Mouse (Mus musculus) layer of hippocampus, postnatal 25 days (tissue): ENCODE data around the gene Cpox. TPM values are rescaled to one million over a fixed set of nuclear protein-coding genes. Genes with fewer than 3 reads are reported as not detected.
A peak's percentile ranks its signal among the peaks of the same experiment; 100 is the strongest.
"Not testable (repeated sequence)": the region's sequence is repeated elsewhere in the genome, so short reads cannot be mapped to it uniquely, and the experiment has no call there.

Experiments
- DNase-seq, 2 experiments: peaks; one replicate each; pipeline ENCODE4 v3.0.0; 2022; ENCODE audit warnings: mixed read lengths in 2 of 2, low spot score in 1 of 2; ENCODE audit errors: extremely low spot score in 1 of 2
- total RNA-seq, 2 experiments: library from RNA; stranded (reverse); gene quantifications; 2 replicates each; pipeline ENCODE4 v1.2.3; 2021

The Cpox gene
- total RNA-seq: 10 to 100 TPM; 52.1 to 53.7 TPM

DNA sequence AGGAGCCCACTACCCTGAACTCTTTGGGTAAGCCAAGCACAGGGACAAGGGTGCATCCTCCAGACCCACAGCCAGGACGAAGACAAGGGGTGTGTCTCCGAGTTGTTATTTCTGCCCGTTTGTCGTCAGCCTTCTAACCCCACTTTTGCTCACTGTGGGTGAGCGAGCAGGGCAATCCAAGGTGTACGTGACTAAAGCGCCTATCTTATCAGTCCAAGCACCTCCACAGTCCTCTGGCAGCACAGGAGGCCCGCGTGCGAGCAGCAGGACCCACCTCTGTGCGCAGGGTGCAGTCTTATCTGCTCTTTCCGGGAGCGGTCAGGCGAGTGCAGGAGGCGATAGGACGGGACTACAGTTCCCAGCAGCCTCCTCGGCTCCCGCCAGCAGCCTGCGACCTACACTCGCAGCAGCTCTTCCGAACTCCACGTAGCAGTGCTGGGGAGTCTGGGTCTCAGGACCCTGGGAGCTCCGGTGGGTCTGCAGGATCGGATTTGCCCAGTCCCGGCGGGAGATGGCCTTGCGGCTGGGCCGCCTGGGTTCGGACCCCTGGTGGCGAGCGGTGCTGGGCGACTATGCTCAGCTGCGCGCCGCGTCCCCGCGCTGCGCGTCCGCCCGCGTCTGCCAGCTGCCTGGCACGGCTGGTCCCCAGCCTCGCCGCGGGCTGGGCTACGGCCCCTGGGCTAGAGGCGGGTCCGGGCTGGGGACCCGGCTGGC lies at the start of gene Cpox:
TSS of gene Cpox (plus strand) at position 376 of the 714 bp plus-strand sequence.
- peak; percentile 73 to 83 for DNase-seq

DNA sequence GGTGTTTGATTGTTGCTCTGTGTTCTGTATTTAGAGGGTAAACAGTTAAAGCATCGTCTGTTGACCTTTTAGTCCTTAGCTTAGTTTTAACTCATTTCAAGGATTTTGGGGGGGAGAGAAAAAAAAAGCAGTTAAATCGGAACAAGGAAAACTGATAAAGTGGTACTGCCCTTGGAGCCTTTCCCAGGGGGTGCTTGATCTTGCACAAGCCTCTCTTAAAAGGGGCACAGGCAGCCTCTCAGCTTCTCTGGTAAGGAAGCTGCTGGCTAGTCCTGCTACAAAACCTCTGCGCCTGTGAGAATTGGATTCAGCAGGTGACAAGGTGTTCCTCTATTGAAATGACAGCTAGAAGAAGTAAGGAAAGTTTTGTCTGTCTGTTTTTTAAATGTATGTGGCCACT lies 47.7 kb upstream of the Cpox start:
- no peak for DNase-seq

DNA sequence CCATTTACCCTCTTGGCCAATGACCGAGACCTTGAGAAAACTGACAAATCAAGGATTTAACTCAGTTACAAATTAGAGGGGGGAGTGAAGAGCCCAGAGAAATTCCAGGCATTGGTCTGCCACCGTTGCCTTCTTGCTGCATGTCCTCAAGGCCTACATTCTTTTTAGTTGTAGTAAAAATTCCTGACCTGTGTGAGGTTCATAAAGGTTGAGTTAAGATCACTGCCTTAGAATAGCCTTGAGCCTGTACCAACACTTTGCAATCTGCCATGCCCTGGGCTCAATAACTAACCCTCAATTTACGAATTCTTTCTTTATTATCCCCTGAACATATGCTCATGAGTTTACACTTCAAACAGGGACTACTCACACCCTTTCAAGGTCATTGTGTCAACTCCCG lies 47.0 kb upstream of the Cpox start:
- DNase-seq: no peak

DNA sequence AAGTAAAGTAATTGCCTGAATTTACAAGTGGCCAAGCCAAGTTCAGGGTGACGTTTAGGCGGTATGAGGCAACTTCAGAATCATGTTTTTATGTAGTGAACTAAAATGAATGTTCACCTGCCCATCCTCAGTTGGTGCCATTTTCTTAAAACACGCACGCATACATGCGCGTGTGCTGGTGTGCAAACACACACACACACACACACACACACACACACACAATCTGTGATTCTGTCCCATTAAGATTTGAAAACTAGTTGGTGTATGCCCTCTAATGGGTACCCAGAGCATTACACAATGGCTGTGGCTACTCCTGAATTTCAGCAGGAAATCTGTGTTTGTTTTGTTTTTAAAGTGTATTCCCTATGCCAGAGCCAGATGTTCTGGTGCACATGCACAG lies 46.1 kb upstream of the Cpox start:
- DNase-seq: peak; percentile 37 to 42

DNA sequence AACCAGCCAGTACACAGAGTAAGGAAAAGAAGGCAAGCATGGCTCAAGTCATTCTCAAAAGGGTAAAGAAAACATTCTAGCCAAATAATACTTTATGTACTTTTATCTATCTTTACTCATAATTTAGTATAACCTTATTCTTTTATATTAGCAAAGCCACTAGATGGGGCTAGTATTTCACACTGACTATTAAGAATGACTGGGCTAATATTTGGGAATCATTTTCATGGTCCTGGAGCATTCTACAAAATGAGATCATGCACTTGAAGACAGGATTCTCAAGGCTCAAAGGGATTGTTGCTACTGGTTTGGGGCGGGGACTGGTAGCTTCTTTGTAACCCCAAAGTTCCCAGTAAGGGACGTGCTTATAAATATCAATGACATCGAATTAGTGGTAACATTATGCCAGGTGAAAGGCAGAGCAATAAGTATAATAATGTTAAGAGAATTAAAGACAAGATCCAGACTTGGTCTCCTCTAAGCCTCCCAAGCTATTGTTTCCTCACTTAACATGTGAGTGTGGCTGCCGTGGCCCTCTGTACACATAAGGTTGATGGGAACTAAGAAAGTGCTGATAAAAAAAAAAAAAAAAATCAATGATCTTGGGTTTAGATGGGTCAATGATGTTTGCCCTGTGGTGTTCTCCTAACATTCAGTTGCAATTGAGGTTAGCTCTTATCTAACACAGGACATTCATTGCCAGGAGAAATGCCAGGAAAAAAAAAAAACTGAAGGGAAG lies 42.3 kb upstream of the Cpox start:
- no peak for DNase-seq

DNA sequence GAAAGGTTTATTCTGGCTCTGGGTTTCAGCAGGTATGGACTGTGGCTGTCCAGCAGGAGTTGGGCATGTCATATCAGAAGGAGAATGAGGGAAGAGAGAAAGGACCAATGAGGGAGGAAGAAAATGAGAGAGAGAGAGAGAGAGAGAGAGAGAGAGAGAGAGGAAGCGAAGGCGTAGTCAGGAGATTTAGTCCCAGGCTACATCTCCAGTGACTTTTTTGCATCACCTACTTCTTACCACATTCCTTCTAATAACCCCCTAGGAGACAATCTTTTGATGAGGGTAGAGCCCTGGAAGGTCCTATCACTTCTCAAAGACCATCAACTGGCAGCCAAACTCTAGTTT lies 41.8 kb upstream of the Cpox start:
- no peak for DNase-seq

DNA sequence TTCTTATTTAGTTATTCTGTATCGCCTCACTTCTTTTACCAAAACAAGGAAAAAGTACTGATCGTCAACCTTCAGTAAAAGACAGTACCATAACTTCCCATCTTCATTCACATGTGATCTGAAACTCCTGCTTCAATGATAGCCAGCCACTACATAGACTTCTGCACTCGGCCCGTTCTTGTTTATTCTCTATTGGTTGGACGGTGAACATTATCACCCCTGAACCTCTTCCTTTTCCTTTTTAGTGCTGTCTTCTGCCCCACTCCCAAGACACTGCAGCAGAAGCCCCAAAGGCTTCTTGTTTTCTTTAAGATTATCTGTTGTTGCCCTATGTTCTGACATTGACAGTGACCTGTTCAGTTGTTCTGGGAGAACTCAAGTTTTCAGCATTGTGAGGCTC lies 41.1 kb upstream of the Cpox start:
- DNase-seq: no peak

DNA sequence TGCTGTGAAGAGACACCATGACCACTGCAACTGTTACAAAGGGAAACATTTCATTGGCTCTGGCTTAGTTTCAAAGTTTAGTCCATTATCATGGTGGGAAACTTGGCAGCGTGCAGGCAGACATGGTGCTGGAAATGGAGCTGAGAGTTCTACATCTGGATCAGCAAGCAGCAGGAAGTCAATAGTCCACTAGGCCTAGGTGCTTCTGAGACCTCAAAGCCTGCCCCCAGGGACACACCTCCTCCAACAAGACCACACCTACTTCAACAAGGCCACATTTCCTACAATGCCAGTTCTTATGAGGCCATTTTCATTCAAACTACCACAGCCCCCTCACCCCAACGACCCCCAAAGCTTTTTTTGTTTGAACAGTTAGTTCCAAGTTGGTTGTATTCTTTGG lies 40.4 kb upstream of the Cpox start:
- no peak for DNase-seq

DNA sequence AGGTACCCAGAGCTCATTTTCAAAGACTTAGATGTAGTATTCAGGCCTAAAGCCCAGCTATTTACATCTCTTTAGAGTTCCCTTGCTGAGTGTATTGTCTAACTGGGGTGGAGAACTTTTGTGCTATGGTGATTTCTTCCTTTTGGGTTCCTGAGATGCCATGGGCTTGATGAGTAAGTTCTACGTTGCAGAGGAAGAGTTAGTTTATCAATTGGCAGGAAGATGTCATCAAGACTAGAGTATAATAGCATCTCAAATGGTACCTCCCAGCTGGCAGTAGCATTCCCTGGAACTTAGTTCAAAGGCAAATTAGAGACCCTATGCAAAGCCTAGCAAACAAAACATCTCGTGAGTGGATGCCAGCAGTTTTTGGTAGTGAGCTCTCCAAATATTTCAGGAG lies 34.2 kb upstream of the Cpox start:
- no peak for DNase-seq

DNA sequence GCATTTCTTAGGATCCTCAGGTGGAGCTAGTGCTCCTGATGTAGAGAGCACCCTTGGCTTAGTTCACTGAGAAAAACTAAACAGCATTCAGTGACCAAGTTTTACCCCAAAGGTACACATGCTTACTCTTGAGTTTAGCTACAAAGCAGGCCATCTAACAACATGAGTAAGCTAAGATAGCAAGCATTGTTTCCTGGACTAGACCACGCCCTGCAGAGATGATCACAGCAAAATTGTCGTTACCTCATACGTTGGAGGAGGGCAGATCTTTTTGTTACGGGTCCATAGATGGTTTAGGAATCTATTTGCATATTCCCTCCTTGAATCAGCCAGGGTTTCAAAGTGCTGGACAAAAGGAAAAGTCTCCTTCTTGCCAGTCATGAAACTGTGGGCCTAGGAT lies 32.6 kb upstream of the Cpox start:
- no peak for DNase-seq

DNA sequence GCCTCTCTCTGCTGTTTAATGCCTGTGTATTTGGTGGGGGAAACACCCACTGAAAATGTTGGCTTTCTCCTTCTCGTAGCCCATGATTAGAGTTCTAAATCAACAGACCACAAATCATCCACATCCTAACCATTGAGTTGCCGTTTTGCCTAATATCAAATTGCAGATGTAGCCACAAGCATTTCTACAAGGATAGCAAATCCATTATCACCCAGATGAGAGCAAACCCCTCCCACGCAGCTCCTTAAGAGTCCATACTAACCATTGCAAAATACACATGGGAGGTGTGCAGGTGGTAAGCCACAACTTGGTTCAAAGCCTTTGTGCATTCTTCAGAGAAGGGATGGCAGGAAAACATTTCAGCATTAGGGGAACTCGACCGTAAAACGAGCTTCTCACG lies 32.1 kb upstream of the Cpox start:
- no peak for DNase-seq

DNA sequence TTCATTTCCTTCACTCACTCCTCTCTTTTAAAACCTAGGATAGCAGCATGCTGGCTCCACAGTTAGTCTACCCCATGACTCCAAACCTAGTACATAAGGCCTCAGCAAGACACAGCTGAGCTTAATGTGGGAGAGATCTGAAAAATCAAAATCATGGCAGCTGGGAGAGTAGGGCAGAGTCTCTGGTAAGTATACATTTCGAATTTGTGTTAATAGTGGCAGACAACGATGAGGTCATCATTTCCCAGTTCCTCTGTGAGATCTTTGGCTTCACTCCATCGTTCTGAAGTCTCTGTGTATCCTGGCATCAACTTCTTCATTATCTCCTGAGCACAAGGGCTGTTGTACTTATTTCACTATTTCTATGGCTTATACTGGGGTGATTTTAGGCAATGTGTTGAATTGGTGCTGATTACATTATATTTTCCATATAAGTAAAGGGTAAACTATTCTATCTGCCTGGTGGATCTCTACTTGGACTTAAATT lies 31.4 kb upstream of the Cpox start, which contains the start of gene E330017A01Rik:
TSS of gene E330017A01Rik (minus strand) at position 51 of the 487 bp plus-strand sequence.
- DNase-seq: no peak

DNA sequence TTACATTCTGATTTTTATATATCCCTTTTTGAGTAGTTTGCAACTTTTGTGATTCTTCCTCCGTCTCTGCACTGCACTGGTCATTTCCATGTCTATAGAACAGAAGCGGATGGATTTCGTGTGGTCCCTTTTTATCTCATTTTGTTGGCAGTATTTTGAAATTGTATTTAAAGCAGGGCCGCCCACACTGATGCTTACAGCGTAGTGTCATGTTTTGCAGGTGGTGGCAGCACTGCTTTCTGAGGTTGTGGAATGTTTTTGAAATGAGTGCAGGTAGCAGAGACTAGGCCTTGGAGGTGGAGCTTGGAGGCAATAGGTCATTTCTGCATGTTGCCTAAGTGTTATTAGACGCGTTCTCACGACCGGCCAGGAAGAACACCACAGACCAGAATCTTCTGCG lies 20.1 kb upstream of the Cpox start:
- no peak for DNase-seq

DNA sequence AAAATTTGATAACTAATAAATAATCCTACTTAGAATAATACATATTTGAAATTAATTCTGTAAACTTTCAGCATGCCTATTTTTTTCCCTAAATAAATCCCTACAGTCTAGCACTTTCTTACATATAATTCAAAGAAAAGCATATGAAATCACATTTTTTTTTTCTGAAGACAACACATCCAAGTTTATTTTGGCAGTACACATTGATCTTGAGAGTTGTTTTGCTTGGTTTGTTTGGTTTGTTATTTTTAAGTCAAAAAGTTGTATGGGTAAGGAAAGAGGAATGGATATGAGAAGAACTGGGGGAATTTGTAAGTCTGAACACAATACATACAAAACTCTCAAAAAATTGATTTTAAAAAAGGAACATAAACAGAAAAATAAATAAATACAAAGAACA lies 14.3 kb upstream of the Cpox start:
- no peak for DNase-seq

DNA sequence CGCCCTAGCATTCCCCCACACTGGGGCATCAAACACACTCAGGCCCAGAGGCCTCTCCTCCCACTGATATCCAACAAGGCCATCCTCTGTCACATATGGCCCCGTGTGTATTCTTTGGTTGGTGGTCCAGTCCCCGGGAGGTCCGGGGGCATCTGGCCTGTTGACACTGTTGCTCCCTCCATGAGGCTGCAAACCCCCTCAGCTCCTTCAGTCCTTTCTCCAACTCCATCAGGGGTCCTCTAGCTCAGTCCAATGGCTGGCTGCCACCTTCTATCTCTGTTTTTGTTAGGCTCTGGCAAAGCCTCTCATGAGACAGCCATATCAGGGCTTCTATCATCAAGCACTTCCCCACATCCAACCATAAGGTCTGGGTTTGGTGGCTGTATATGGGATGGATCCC lies 13.6 kb upstream of the Cpox start:
- no peak for DNase-seq

DNA sequence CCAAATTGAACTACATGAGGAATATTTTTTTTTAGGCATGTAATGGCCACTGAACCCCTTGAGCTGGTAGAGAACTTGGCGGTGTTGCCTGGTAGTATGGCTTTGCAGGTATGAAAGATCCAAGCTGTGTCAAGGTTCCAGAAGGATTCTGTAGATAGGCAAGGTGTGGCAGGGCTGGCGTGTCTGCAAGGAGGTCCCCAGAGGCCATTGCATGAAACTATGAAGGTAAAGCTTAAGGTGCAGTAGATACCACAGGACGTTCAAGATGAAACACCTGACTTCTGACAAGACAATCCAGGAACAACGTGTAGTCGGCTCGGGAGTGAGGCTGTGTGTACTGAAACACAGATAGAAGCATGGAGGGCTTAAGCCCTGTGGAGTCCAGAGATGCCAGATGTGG lies 11.4 kb upstream of the Cpox start:
- no peak for DNase-seq

DNA sequence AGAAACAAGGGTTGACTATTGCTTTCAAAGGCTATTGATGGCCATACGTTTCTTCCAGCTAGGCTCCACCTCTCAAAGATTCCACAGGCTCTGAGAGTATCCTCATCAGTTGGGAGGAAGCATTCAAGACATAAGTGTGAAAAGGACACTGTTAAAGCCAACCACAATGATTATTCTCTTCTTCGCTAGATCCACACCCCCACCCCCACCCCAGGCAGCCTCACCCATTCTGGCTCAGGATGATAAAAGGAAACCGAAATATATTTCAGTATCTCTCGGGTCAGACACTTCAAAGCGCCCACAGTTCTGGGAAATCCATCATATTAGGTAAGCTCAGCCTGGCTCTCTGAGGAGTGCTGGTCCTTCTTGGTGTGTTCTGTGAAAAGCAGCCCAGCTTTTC lies 8.3 kb upstream of the Cpox start:
- DNase-seq: no peak

DNA sequence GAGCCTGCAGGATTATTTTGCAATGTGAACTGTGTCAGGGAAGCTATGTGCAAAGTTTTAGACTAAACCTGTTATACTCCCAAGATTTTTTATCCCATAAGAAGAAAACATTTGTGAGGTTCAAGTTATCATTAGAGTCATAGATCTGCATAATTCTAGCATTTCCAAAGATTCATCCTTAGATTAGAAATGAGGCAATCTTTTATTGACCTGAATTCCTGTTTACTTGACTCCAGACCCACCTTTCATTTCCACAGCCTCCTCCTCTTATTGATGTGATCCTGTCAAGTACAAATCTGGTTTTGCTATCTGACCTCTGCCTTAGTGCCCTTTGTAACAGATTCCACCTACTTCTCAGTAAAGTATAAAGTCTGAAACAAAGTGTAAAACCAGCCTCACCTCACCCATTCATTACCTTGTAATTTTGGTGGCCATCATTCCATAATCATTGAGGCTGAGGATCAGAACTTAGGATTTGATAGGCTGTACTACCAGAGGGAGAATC lies 7.8 kb upstream of the Cpox start:
- DNase-seq: no peak

DNA sequence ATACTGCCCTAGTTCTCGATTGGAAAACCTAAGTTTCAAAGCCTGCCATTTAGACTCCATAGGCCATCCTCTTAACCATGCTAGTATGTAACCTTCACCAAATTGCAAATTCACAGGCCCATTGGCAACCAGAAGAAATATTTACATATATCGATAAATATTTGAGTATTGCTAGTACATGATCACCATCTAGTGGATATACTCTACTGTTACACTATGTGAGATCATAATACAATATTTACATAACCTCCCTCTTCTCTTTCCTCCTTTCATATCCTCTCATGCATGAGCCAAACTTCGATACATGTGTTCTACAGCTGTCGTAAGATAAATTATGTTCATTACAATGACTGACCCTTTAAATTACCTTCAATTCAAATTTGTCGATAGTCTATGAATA lies 7.1 kb upstream of the Cpox start:
- DNase-seq: no peak

DNA sequence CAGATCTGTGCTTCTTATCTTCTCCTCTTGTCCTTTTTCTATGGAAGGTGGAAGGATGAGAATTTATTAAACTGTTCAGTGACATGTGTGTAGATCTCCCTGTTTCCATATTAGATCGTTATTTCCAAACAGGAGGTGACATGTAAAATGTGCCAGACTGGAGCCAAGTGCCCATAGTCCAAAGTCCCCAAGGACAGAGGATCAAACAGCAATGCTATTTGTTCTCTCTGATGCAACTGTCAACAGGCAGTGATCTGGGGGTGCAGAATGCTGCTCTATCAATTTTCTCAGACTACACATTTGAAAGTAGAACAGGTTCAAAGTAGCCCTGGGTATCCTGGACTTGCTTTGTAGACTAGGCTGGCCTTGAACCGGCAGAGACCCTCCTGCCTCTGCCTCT lies 6.3 kb upstream of the Cpox start:
- DNase-seq: no peak

DNA sequence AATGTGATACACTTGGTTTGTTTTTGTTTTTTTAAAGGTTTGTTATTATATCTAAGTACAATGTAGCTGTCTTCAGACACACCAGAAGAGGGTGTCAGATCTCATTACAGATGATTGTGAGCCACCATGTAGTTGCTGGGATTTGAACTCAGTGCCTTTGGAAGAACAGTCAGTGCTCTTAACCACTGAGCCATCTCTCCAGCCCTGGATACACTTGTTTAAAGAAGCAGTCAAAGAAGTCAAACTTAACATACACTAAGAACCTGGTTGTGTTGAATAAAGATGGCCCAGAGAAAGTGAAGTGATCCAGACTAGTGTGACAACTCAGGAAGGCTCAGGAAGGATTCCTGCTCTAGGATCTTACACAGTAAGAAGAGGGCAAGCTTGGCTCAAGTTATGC lies 5.0 kb upstream of the Cpox start:
- DNase-seq: not testable (repeated sequence)

DNA sequence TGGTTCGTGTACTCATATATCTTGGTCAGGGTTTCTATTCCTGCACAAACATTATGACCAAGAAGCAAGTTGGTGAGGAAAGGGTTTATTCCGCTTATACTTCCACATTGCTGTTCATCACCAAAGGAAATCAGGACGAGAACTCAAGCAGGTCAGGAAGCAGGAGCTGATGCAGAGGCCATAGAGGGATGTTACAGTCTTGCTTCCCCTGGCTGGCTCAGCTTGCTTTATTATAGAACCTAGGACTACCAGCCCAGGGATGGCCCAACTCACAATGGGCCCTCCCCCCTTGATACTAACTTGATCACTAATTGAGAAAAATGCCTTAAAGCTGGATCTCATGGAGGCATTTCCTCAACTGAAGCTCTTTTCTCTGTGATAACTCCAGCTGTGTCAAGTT lies 3.4 kb upstream of the Cpox start:
- not testable (repeated sequence) for DNase-seq
